Mouse (Mus musculus): ENCODE data around the gene Arhgef33.
"Not testable (repeated sequence)": the region's sequence is repeated elsewhere in the genome, so short reads cannot be mapped to it uniquely, and the experiment has no call there.

Gene Arhgef33

DNA sequence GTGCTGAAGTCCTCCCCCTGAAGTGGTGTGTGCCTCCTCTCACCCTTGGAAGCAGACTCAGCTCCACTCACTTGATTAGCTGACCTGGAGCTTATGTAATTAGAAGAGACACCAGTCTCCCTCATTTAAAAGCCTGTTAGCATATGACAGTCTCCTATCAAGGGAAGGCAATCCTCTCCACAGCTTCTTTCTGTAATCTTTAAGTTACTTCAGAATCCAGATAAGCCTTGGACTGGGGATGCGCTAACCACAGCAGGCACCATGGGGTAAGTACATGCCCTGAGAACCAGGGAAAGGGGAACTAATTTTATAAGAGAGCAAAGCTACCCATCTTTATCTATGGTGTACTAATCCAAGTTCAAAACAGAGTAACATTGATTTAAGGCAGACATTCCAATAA lies at the start of gene Arhgef33:
Gene Arhgef33, plus strand, starts transcription at position 157 of the 400 bp plus-strand sequence.
- no peak for DNase-seq (ENCODE audit: low spot score)

- no peak for DNase-seq (ENCODE audit: low spot score)
Measured at GRCm38 (mm10) chr17:80267065-80267464, 40.1 kb upstream of the Arhgef33 start.

GRCm38 (mm10) chr17:80268151-80268550 lies 39.1 kb upstream of the Arhgef33 start:
- DNase-seq (ENCODE audit: low spot score) = no peak

GRCm38 (mm10) chr17:80270622-80271021 lies 36.6 kb upstream of the Arhgef33 start:
- not testable (repeated sequence) for DNase-seq (ENCODE audit: low spot score)

DNA sequence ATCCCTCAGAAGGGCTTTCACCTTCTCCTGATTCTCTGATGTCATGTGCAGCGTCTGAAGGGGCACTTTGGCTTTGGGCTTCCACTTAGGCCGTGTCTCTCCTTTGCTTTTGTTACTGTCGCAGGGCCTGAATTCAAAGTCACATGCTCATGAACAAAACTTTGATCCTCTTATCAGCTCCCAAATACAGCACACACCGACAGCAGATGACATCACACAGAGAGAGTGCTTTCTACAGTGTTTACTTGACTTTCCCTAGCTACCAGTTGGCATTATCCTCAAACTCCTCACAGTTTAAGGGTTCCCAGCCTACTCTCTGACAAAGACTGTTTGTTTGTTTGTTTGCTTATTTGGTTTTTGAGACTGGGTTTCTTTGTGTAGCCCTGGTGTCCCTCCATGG lies 29.0 kb upstream of the Arhgef33 start:
- no peak for DNase-seq (ENCODE audit: low spot score)

DNA sequence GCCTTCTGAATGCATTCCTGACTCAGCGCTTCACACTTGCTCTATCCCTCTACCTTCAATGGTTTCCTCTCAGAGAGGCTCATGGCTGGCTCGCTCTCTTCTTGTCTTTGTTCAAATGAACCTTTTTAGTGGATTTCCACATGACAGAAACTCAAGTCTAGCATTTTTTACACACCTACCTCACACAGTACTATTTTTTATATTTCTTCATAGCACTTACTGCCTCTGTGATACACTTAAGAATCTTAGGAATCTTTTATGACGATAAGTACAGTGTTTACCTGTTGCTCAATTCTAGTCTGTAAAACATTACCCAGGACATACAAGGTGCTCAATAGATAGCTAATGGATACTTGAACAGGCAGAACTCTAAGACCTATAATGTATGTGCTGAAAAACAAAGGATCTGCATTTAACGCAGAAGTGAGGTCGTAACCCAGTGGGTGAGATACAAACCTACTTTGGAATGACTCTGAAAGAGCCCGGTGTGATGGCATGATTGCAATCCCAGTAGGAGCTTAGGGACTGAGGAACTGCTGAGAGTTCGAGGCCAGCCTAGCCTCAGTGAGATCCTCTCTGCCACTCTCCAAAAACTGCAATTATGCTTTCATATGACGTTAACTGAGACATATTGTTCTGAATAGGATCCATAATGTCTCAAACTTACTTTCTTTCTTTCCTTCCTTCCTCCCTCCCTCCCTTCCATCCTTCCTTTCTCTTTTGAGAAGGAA lies 27.7 kb upstream of the Arhgef33 start:
- no peak for DNase-seq (ENCODE audit: low spot score)

DNA sequence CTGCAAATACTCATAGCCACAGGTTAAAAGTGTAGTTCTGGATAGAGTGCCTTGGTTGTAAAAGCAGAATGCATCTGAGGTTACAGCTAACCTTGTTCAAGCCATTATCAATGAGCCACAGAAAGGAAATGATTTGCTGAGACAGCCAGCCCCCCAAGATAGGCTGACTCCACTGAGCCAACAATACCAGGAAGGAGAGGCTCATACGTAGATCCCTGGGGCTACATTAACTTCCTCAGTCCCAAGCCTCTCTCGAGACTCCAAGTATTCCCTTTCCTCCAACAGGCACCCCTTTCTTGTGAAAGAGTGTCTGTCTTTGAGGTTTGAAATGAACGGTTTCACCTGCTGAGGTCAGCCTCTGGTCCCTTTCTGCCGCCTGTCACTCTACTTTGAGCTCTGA lies 22.8 kb upstream of the Arhgef33 start:
- no peak for DNase-seq (ENCODE audit: low spot score)

DNA sequence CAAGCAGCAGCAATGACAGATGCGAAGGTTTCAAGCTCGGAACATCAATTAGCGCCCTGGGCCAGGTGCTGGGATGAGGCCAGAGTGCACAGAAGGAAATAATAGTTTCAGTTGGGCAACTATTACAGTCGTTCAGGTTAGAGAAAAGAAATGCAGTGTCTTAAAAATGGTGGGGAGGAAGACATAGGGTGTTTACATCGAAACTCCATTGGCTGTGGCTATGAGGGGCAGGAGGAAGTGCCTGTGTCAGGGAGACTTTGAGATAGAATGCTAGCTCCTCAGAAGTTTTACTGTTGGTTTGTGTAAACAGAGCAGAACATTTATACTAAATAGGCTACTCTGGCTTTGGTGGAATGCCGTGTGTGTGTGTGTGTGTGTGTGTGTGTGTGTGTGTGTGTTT lies 19.2 kb upstream of the Arhgef33 start:
- DNase-seq (ENCODE audit: low spot score) = no peak

- DNase-seq (ENCODE audit: low spot score) = peak; percentile 14
Measured at GRCm38 (mm10) chr17:80289280-80290073, 17.7 kb upstream of the Arhgef33 start.

DNA sequence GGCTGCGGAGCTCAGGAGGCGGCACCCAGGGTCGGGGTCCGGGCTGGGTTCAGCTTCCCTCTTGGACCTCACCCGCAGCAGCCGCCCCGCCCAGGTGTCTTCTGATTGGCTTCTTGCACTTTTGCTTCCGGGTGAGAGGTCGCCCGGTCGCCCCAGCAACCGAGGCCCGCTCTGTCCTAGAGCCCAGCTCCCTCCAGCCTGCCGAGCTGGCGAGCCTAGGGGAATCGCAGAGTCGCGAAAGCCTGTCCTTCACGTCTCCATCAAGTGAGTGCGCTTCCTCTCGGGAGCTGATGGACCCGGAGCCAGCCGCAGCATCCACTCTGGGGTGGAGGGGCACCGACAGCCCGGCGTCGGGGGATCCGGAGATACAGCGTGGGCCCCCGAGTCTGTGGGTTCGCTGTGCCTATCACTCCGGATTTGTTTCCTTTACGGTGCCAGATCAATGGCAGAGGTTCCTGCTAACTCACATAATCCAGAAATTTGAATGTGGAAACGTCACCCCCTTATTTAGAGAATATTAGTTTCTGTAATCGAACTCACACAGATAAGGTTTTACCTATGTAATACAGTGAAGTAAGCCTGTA lies 17.0 kb upstream of the Arhgef33 start, which contains the start of the genes Morn2 and Dhx57:
Gene Morn2, plus strand, starts transcription at position 130 of the 584 bp plus-strand sequence.
Gene Dhx57, minus strand, starts transcription at position 403 of the 584 bp plus-strand sequence.
- DNase-seq (ENCODE audit: low spot score) = peak; percentile 97

DNA sequence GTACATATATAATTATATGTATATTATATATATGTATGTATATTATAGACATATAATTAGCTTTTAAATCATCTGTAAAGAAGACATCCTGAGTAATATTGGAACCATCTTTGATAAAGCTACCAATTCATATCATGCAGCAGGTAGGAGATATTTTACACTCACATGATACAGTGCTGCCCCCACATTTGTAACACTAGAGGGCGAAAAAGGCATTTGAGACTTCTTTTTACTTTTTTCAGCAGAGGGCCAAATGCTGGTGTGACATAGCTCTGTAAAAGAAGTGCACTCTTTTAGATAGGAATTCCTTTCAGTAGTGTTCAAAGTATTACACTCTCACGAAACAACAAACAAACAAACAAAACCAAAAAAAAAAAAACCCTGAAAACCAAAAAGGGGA lies 16.1 kb upstream of the Arhgef33 start:
- peak; percentile 75 for DNase-seq (ENCODE audit: low spot score)

- DNase-seq (ENCODE audit: low spot score) = no peak
Measured at GRCm38 (mm10) chr17:80295258-80295657, 11.9 kb upstream of the Arhgef33 start.

DNA sequence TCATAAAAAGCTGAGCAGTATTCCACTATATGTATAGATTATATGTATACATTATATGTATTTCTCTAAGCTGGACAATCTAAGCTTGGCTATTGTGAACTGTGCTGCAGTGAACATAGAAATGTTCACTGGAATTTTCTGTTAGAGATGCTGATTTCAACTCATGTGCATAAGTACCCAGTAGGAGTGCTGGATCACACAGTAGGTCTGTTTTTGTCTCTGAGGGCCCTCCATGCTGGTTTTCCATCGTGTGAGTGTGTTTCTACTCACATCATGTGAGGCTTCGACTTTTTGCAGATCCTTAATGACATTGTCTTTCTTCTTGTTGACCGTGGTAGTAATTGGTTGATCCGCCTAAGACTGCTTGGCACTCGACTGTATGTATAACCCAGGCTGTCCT lies 8.4 kb upstream of the Arhgef33 start:
- no peak for DNase-seq (ENCODE audit: low spot score)

GRCm38 (mm10) chr17:80311761-80312160 lies 4.6 kb downstream of the Arhgef33 start:
- no peak for DNase-seq (ENCODE audit: low spot score)

DNA sequence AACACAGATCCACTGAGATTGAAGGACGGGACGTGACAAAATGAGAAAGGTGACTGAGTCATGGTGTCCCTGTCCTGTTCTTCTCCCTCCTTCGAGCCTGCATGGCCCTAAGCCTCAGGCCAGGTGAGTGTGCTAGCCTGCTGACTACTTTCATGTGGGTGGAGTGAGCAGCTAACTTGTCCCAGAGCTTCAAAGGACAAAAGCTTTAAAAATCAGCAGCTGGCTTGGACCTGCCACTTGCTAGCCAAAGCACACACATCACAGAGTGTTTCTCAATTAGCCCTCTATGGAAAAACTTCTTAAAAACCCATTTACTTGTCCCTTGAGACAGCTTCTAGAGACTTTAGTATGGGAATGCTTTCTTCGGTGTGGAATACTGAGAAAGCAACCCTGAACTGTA lies 5.2 kb downstream of the Arhgef33 start:
- no peak for DNase-seq (ENCODE audit: low spot score)

DNA sequence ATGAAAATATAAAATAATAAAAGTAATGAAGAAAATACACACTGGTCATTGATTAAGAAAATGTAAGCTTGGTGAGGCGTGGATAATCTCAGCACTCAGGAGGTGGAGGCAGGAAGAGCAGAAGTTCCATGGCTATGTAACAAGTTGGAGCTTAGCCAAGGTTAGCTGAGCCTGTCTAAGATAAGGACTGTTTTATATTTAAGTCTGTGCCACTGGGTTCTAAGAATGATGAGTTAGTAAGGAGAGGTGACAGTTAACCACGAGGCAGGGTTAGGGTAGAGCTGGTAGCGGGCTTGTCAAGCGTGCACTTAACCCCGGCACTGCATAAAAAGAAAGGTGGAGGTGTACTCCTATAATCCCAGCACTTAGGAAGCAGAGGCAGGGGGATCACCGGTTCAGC lies 15.0 kb downstream of the Arhgef33 start:
- DNase-seq (ENCODE audit: low spot score) = no peak

- DNase-seq (ENCODE audit: low spot score) = no peak
Measured at GRCm38 (mm10) chr17:80323015-80323414, 15.8 kb downstream of the Arhgef33 start.

DNA sequence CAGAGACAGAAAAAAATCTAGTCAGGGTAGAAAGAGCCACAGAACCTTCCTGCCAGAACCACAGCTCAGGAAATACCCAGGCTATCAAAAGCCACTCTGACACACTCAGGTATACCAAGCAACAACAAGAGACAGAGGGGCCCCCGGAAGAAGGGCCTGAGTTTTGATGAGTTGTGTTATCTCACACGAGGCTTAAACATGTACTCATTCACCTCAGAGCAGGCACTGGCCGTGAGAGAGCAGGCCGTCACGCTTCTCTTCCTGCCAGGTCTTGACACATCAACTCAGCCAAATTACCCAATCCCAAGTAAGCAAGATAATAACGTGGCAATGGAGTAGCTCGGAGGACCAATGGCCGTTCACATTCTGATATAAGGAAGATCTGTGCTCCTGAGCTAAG lies 16.5 kb downstream of the Arhgef33 start:
- no peak for DNase-seq (ENCODE audit: low spot score)

GRCm38 (mm10) chr17:80324521-80324920 lies 17.3 kb downstream of the Arhgef33 start:
- DNase-seq (ENCODE audit: low spot score) = no peak

DNA sequence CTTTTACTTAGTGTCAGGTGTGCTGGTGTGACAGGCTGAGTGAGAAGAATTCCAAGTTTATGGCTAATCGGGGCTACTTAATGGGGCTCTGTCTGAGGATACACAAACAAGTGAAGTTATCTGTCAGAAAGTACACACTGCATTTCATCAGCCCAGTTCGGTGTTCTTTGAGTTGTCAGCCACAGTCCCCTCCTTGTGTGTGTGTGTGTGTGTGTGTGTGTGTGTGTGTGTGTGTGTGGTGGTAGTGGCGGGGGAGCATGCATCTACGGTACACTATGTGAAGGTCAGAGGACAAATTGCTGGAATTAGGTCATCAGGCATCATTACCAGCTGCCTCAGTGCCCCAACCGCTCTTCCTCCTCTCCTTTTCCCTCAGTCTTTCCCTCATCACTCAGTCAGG lies 18.2 kb downstream of the Arhgef33 start:
- DNase-seq (ENCODE audit: low spot score) = no peak

DNA sequence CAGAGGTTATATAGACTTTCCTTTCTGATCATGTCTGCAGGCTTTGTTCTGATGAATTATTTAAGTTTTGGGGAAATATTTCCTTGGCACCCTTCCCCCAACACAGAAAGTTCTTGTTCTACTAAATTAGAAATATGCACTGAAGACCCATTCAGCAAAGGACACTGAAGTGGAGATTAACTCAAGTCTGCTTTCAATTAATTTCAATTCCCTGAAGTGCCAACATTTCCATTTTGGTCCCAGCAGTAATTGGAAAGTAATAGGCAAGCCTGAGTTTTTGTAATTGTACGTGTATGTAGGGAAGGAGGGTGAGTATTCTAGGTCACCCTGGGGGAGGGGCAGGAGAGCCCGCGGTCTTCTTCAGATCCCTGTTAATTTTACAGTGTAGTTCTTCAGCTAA lies 19.2 kb downstream of the Arhgef33 start:
- DNase-seq (ENCODE audit: low spot score) = no peak

DNA sequence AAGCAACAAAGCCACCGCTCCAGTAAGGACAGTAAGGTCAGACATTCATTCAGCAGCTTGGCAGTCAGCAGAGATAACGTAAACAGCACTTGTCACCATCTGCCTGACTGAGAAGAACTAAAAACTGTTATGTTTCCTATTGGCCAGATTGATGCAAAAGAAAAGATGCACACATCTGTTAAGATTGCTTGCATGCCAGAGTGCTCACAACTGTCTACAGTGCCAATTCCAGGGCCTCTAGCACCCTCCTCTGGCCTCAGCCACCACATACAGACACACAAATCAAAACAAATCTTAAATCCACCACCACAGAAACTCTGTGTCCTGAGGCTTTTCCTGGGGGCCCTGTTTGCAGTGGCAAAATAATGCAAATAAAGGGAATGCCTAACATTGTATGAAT lies 25.2 kb downstream of the Arhgef33 start:
- DNase-seq (ENCODE audit: low spot score) = peak; percentile 22

DNA sequence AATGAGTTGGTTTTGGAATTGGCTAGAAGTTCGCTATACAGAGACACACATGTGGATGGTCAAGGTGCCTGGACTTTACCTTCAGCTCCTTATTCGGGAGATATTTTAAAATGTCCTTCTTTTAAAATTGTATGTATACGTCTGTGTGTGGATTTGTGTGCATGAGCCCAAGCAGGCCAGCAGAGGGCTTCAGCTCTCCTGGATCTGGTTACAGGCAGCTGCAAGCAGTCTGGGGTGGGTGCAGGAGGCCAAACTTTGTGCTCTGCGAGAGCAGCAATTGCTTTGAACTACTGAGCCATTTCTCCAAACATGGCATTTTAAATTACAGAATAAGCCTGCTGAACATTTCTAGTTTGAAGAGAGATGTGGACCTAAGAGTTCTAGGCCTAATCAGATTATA lies 38.1 kb downstream of the Arhgef33 start:
- DNase-seq (ENCODE audit: low spot score) = no peak
